In the genomic region with DNA sequence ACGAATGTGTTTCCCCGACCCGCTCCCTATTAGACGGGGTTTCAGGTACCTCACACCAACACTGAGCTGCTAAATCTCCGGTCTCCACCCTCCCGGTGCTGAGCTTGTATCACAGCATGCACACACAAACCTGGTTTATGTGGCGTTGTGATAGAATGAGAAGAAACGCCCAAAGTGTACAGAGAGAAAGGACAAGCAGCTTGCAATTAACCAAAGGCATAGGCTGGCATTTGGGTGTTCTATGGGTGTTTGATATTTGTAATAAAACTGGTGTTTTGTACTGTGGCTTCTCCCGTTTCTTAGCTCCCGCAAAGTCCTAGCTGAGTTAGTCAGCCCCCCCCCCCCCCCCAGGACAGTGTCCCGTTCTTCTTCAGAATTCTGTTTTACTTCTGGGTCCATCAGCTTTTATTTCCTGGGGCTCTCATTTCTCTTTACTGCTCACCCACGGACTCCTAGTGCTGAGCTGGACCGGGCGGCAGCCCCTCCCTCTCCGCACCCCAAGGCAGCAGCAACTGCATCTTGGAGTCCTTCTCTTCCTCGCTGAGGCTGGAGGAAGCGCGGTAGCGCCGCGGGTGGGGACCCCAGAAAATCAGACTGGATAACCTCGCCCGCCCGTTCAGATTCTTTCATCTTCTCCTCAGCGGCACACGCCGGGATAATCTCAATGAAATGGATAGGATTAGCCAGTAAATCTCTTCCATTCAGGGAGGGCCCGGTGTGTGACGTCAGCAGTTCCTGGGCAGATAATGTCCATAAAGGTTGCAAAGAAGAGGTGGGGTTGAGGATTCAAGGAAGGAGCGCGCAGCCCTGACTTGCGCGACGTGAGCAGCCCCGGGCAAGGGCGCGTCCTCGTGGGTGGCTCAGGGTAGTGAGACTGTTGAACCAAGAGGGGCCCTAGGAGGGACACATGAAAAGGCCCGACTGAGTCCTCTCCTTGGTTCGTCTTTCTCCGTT, we compare ENCODE assay signal across 8 mouse cellular contexts. TPM values are rescaled to one million over a fixed set of nuclear protein-coding genes. Genes with fewer than 3 reads are reported as not detected.
A peak's percentile ranks its signal among the peaks of the same experiment; 100 is the strongest.
DNase-seq lines count a peak whose midpoint lies in the region; ATAC-seq and TF ChIP-seq lines count a peak whose summit lies in the region.

A gene (plus strand): TSS at position 781 of the 954 bp plus-strand sequence.

- 0 out of 2 replicates have a peak, but pooled peaks have one; percentile 40 for TF ChIP-seq POLR2A in embryonic fibroblast, embryonic 13.5 days (IDR thresholded peaks at IDR 0.05; ENCODE audit: low read depth, low read length)

- H3K4me1 ChIP-seq in embryonic fibroblast, embryonic 13.5 days (ENCODE audit: control insufficient read depth, insufficient read depth, low read length) = no peaks in the 10 kb centered on the region
- H3K4me1 ChIP-seq in limb, embryonic 12.5 days (replicated peaks) = peaks cover 17% of the 10 kb centered on the region
- peaks cover 4% of the 10 kb centered on the region; the same call in 1 of the 2 replicates for H3K4me1 ChIP-seq in midbrain, embryonic 14.5 days (ENCODE audit: control insufficient read depth, insufficient read depth, low read length)

- H3K36me3 ChIP-seq in limb, embryonic 12.5 days = no peaks in the 10 kb centered on the region
- H3K36me3 ChIP-seq in midbrain, embryonic 14.5 days (ENCODE audit: control insufficient read depth, insufficient read depth, low read length) = no peaks in the 10 kb centered on the region

- no peaks in the 10 kb centered on the region for H3K9me3 ChIP-seq in limb, embryonic 12.5 days
- no peaks in the 10 kb centered on the region for H3K9me3 ChIP-seq in midbrain, embryonic 14.5 days (ENCODE audit: control insufficient read depth, low read length)

- H3K9ac ChIP-seq in limb, embryonic 12.5 days (replicated peaks) = no peak within 1 kb of the TSS; the same call in 1 of the 2 replicates
- H3K9ac ChIP-seq in midbrain, embryonic 14.5 days (replicated peaks; ENCODE audit: low read length) = peak within 1 kb of the TSS; percentile 43; the same call in 1 of the 2 replicates

- peaks cover 95% of the 10 kb centered on the region for H3K27me3 ChIP-seq in limb, embryonic 12.5 days
- H3K27me3 ChIP-seq in midbrain, embryonic 14.5 days (ENCODE audit: control insufficient read depth, insufficient read depth, low read length) = peaks cover 62% of the 10 kb centered on the region

- H3K27ac ChIP-seq in embryonic fibroblast, embryonic 13.5 days (ENCODE audit: insufficient read depth, low read length) = no peak within 1 kb of the TSS
- H3K27ac ChIP-seq in limb, embryonic 12.5 days = no peak within 1 kb of the TSS
- no peak within 1 kb of the TSS for H3K27ac ChIP-seq in midbrain, embryonic 14.5 days (replicated peaks; ENCODE audit: low read depth, low read length)

- peak within 1 kb of the TSS; percentile 47 for H3K4me3 ChIP-seq in embryonic fibroblast, embryonic 13.5 days (ENCODE audit: insufficient read depth, low read length)
- peak within 1 kb of the TSS; percentile 41 for H3K4me3 ChIP-seq in limb, embryonic 12.5 days (replicated peaks)
- H3K4me3 ChIP-seq in midbrain, embryonic 14.5 days (replicated peaks; ENCODE audit: low read depth, low read length) = peak within 1 kb of the TSS; percentile 35

- 3% methylated on average over 40 of the region's 41 CpGs for WGBS in limb, embryonic 12.5 days
- 3% methylated on average over 41 of the region's 41 CpGs for WGBS in midbrain, embryonic 14.5 days

- 0 out of 2 replicates have a peak, but pooled peaks have one; percentile 16 for ATAC-seq in limb, embryonic 12.5 days (ENCODE audit: insufficient number of reproducible peaks, insufficient read depth, low FRiP score, low TSS enrichment, low read depth)
- ATAC-seq in midbrain, embryonic 14.5 days (ENCODE audit: low FRiP score, low TSS enrichment) = peak; percentile 83

- DNase-seq in 3134 (ENCODE audit: extremely low read depth, insufficient read length, low spot score) = peak; percentile 42
- peak; percentile 68 to 81 for DNase-seq in adrenal gland, postnatal 4 days (ENCODE audit: low spot score in 2 of 2)
- peak; percentile 94 for DNase-seq in heart, adult 8-10 months (ENCODE audit: low spot score)
- peak; percentile 91 to 94 for DNase-seq in kidney, adult 8-10 months
- DNase-seq in midbrain, embryonic 14.5 days = peak; percentile 93
- DNase-seq in spleen, adult 12 weeks (ENCODE audit: low spot score) = peak; percentile 71

- no peak for TF ChIP-seq CTCF in embryonic fibroblast, embryonic 13.5 days (IDR thresholded peaks at IDR 0.05; ENCODE audit: borderline replicate concordance, insufficient read depth, low read length)

- peak within 1 kb of the TSS; percentile 68 for H3K4me2 ChIP-seq in limb, embryonic 12.5 days
- peak within 1 kb of the TSS; percentile 73 for H3K4me2 ChIP-seq in midbrain, embryonic 14.5 days (ENCODE audit: low read length)

RNA-seq across cellular contexts. Expression of the gene that starts here (rescaled TPM):
- total RNA-seq in adrenal gland, postnatal 4 days (2021) = 10 to 100 TPM; 25.0 to 27.4 TPM
- polyA plus RNA-seq in embryonic fibroblast, embryonic 13.5 days (2011; ENCODE audit: insufficient read length, low read depth, missing spikeins) = 16.1 and 18.8 TPM in 2 replicates
- 10 to 100 TPM; 10.7 to 15.1 (median 12.8) TPM for total RNA-seq in heart, adult 8-10 months (2022)
- polyA plus RNA-seq in limb, embryonic 12.5 days (2016; fragmentation: Nextera tagmentation; extraction: Ambion mirVana) = 2.1 and 3.1 TPM in 2 replicates
- 1.1 and 5.1 TPM in 2 replicates for polyA plus RNA-seq in midbrain, embryonic 14.5 days (2014; fragmentation: Nextera tagmentation; extraction: Ambion mirVana)

Comparison
In these comparisons a context has a peak if more than half of its experiments do, and no peak if none do; other contexts are left out.
1. DNase-seq: peak in every context shown above with its lines; median percentile 94 in heart, adult 8-10 months; 93 in midbrain, embryonic 14.5 days; 92 in kidney, adult 8-10 months; 74 in adrenal gland, postnatal 4 days; 71 in spleen, adult 12 weeks; 42 in 3134.